Mouse (Mus musculus): Measurements from ENCODE around the gene Arhgef39.

GRCm38 (mm10) chr4:43496587-43496986 is 2.9 kb downstream of the Arhgef39 start:
- TF ChIP-seq CTCF (IDR thresholded peaks at IDR 0.05; ENCODE audit: extremely low read depth, insufficient read depth, low read length) = no peak
- TF ChIP-seq POLR2A (IDR thresholded peaks at IDR 0.05; ENCODE audit: extremely low read depth, insufficient read depth, low read length) = no peak

Data from cortical plate, adult 2 months (tissue).